Mouse (Mus musculus): Measurements from ENCODE around the gene Extl1. TPM values are rescaled to one million over a fixed set of nuclear protein-coding genes. Genes with fewer than 3 reads are reported as not detected.

Extl1 gene
- total RNA-seq, 2 experiments from 2014 or later, result 29.6 to 31.2 TPM

DNA sequence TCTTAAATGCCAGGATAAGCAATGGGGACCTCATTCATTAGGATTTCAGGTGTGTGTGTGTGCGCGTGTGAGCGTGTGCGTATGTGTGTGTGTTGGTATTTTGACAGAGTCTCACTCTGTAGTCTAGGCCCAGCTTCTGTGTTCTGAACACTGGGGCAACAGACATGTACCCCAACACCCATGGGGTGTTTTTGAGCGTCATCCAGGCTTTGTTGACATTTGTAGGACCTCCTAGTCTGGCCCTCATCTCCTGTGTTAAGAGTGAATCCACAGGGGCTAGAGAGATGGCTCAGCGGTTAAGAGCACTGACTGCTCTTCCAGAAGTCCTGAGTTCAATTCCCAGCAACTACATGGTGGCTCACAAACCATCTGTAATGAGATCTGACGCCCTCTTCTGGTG, 11.5 kb upstream of the Extl1 start:
- DNase-seq (ENCODE audit: extremely low spot score in 1 of 2, low spot score in 2 of 2), result no peak
- intact Hi-C loops (cut with DNase I), result no loop called here

DNA sequence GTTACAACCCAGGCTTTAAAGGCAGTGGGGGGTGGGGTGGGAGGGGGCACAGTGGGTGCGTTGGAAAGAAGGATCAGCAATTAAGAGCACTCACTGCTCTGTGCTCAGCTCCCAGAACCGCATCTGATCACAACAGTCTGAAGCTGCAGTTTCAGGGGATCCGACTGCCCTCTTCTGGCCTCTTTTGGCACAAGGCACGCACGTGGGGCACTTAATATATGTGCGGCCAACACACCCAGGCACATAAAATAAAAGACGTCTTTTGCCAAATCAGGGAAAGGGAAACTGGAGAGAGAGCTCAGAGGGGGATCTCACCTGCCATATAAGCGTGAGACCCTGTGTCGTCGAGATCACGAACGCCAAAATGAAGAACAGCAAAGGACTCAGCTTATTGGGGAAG, 9.4 kb upstream of the Extl1 start:
- DNase-seq (ENCODE audit: extremely low spot score in 1 of 2, low spot score in 2 of 2), result peak in 1 of 2 experiments; percentile 50
- intact Hi-C loops (cut with DNase I), result no loop called here

DNA sequence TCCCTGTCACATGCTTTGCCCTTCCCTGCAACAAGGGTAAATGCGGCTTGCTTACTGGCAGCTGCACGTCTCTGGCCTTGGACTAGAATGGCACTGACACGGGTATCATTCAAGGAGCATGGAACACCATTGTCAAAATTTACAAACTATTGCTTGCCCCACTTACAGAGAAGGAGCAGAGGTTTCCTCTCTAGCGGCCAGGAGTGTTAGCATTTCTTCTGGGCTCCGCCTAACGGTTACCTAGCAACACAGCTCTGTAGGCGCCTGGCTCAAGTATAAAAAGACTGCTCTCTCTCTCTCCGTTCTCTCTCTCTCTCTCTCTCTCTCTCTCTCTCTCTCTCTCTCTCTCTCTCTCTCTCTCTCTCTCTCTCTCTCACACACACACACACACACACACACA, 8.9 kb upstream of the Extl1 start:
- intact Hi-C loops (cut with DNase I), result no loop called here
- no peak for DNase-seq (ENCODE audit: extremely low spot score in 1 of 2, low spot score in 2 of 2)

DNA sequence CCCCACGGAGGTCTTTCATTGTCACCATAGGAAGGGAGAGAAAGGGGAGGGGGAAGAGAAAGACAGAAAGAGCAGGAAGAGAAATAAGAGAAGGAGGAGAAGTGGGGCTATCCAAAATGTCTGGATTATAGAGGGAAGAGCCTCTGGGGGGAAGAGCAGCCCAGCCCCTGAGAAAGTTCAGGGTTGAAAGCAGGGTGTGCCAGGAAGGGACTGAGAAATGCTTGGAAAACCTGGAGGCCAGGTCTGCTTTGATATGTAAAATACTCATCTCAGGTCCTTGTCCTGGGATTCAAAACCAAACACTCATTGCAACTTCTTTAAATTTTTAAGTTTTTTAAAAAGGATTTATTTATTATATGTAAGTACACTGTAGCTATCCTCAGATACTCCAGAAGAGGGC, 8.0 kb upstream of the Extl1 start:
- DNase-seq (ENCODE audit: extremely low spot score in 1 of 2, low spot score in 2 of 2), result no peak
- intact Hi-C loops (cut with DNase I), result no loop called here

DNA sequence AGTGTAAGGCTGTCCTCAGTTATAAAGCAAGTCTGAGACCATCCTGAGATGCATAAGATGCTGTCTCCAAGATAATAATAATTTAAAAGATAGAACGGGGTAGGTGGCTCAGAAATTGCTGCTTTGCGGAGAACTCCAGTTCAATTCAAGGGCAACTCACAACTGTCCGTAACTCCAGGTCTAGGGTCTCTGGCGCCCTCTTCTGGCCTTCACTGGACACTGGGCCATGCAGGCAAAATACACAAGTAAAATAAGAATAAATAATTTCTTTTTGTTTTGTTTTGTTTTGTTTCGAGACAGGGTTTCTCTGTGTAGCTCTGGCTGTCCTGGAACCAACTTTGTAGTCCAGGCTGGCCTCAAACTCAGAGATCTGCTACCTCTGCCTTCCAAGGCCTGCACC, 4.7 kb upstream of the Extl1 start:
- peak in 1 of 2 experiments; percentile 64 for DNase-seq (ENCODE audit: extremely low spot score in 1 of 2, low spot score in 2 of 2)
- intact Hi-C loops (cut with DNase I), result no loop called here

DNA sequence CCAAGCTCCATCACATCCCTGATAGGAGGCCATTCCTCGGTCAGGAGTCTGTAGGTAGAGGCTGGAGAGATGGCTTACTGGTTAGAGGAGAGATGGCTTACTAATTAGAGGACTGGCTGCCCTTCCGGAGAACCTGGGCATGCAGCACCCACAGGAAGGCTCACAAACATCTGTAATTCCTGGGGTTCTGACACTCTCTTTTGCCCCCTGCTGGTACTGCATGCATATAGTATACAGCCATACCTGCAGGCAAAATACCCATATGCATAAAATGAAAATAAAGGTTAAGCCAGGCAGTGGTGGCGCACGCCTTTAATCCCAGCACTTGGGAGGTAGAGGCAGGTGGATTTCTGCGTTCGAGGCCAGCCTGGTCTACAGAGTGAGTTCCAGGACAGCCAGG, 3.6 kb upstream of the Extl1 start:
- DNase-seq (ENCODE audit: extremely low spot score in 1 of 2, low spot score in 2 of 2), result no peak
- intact Hi-C loops (cut with DNase I), result no loop called here

DNA sequence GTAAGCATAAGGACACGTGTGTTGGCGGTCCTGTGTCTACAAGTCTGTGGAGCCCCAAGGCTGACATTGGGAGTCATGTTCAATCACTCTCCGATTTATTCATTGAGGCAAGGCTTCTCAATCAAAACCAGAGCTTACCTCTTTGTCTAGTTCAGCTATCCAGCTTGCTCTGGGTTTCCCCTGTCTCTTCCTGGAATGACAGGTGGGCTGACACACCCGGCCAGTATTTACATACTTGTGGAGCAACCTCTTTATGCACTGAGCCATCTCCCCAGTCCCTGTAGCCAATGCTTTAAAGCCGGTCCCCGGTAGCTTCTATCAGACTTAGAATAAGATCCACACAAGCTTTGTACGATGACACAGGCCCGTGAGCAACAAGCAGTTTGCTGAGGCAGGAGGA, 4.1 kb downstream of the Extl1 start:
- no peak for DNase-seq (ENCODE audit: extremely low spot score in 1 of 2, low spot score in 2 of 2)

DNA sequence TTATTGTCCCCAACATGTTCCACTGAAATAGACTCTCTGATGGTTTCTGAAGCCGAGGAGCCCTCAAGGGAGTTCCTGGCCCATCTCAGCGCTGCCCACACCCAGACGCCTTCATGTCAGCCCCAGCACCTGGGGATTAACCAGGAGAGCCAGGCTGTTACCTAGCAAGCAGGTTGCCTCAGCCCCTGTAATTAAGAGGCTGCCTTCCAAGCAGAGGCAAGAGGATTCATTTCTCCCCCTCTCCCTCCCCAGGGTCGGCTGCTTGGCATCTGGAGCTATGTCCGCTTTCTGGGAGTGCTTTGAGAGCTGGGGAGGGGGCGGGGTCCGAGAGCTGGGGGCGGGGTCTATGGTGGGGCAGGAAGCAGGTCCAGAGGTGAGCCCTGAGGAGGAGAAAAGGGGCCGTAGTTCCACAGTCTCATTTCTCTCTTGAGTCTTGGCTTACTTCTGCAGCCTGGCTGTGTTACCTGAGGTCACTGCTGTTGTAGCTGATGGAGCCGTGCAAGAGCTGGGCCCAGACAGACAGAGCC, 5.5 kb downstream of the Extl1 start:
- DNase-seq (ENCODE audit: extremely low spot score in 1 of 2, low spot score in 2 of 2), result no peak
- intact Hi-C loops (cut with DNase I), result no loop called here

More for the DNA sequence above, 4.1 kb downstream of the Extl1 start:
- intact Hi-C loops (cut with DNase I), result no loop called here

DNA sequence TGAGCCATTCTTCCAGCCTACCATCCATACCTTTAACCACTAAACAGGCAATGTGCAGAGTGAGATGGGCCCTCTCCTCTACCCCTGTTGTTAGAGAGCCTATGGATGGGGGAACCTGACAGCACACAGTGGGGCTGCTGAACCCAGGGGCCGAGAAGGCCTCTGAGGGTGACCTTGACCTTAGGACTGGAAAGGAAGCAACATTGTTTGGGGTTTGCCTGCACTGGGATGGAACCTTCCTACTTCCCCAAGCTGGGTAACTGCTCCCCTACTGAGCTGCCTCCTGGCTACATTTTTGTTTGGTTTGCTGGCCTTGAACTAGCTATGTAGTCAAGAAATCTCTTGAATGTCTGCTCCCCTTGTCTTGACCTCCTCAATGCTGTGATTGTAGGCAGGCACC, 9.3 kb downstream of the Extl1 start:
- intact Hi-C loops (cut with DNase I), result no loop called here
- no peak for DNase-seq (ENCODE audit: extremely low spot score in 1 of 2, low spot score in 2 of 2)

DNA sequence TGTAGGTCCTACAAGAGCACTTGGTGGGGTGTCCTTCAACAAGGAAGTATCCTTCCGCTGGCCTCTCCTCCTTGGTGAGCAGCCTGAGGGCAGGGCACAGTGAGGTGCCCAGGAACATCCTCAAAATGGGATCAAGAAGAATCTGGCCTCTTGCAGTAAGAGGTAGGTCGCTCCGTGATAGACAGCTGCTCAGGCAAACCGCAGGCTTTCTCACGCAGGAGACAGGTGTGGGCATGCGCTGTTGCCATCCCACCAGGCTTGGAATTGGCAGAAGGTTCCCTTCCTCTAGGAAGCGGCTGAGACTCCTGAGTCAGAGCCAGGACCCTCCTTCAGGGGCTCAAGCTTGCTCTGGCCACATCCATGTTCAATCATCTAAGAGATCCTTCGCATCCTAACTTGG, 10.4 kb downstream of the Extl1 start:
- intact Hi-C loops (cut with DNase I), result no loop called here
- DNase-seq (ENCODE audit: extremely low spot score in 1 of 2, low spot score in 2 of 2), result no peak

DNA sequence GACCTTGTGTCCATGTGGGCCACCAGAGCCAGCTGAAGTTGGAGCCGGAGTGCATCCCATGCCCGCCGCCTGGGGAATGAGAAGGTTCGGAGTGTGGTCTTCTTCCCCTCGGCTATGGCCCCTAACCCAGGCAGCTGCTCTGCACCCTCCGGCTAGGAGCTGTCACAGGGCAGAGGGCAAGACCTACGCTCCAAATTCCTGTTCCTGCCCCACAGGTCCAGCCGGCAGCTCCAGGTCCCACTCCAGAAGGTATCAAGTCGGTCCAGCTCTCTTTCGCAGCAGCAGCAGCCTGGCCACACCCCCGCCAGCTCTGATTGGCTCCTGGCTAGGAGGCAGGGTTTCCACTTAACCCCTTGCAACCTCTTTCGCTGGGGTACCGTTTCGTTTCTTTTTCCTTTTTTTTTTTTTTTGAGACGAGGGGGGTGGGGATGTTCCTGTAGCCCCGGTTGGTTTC, 11.3 kb downstream of the Extl1 start:
- intact Hi-C loops (cut with DNase I), result no loop called here

DNA sequence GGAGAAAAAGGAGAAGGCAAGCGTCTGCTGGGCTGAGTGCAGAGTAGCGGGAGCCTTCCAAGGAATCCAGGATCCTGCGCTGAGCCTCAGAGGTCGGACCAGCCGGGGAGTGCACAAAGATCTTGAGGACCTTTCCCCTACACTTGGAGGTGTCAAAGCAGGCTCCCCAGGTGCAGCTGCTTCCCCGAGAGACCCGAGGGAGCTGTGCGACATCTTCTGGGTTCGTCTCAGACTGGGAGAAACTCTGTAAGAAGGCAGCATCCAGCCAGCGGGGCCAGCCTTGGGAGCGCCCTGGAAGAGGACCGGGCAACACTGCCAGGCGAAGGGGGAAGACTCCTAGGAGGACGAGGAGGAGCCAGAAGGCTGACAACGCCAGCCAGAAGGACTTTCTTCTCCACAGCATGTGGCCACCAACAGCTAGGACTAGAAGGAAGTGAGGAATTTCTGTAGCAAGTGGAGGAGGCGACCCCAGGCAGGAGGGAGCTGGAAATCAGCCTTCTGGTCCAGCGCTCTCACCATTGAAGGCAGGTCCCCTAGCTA, 12.3 kb downstream of the Extl1 start:
- no peak for DNase-seq (ENCODE audit: extremely low spot score in 1 of 2, low spot score in 2 of 2)
- intact Hi-C loops (cut with DNase I), result no loop called here

More for the DNA sequence above, 11.3 kb downstream of the Extl1 start:
- DNase-seq (ENCODE audit: extremely low spot score in 1 of 2, low spot score in 2 of 2), result peak; percentile 73 to 91

DNA sequence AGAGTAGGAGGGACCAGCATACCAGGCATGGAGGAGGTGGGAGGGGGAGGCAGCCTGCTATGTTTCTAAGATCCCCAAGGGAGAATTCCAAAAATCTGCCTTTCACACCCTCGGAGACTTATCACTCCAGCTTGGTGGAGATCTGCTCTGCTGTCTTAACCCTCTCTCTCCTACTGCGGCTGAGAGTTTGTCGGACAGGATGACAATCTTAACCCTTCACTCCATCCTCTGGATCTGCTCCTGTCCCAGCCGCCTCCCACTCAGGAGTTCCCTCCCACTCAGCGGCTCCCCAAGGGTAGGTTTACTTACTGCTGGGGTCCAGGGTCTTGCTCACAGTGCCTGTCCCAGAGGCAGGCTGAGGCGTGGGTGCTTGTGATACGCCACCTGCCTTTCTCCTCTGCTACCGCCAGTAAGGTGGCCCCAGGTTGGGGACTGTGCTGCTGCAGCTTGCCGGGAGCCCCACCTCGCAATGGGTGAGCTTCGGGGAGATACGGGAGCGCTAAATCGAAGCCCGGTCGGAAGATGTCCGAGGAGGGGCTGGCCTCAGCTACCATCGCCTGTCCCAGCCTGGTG, 12.9 kb downstream of the Extl1 start:
- intact Hi-C loops (cut with DNase I), result no loop called here
- DNase-seq (ENCODE audit: extremely low spot score in 1 of 2, low spot score in 2 of 2), result no peak

DNA sequence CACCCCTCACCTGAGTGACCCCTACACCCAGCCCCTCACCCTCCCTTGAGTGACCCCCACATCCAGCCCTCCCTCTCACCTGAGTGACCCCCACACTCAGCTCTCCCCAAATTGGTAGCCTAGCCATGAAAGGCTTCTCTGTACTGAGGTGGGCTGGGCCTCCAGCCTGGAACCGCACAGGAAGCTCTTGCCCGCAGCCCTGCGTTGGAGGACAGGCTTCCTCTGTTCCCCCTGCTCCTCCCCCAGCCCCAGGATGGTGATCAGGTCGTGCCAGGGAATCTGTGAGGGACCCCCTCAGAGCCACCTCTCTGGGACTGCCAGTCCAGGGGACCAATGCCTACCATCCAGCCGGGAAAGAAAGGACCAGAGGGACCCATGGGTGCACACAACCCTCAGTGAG, 18.4 kb downstream of the Extl1 start:
- intact Hi-C loops (cut with DNase I), result no loop called here
- DNase-seq (ENCODE audit: extremely low spot score in 1 of 2, low spot score in 2 of 2), result no peak

DNA sequence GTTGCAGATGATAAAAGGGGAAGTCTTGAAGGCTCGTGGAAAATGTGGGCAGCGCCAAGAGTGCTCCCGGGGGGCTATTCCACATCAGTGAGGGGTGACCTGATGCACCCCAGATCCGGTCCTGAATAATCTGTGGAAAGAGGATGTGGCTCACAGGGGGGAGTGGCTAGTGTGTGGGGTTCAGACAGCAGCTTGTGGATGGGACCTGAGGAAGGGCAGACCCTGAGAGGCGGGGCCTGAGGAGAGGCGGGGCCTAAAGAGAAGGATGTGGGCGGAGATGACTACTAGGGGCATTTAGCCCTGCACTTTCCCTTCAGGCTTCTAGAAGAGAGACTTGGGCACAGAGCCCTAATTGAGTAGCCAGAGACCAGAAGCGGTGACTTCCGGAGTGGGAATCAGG, 21.1 kb downstream of the Extl1 start:
- peak in 1 of 2 experiments; percentile 61 for DNase-seq (ENCODE audit: extremely low spot score in 1 of 2, low spot score in 2 of 2)
- intact Hi-C loops (cut with DNase I), result no loop called here

DNA sequence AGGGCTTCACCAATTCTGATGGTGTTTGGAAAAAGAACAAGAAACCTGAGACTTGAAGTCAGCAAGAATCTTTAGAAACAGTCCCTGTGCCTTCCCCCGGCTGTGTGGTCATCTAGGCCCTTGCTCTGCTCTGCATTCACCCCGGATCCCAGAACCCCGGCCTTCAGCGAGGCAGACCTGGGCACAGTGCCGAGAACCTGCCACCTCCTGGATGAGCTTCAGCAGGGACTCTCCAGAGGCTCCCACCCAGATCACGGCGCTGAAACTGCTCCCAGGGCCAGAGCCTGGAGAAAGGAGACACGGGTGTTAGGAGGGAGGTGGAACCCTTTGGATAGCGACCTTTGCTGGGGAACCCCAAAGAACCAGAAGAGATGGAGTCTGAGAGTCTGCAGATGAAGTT, 21.5 kb downstream of the Extl1 start:
- intact Hi-C loops (cut with DNase I), result no loop called here
- DNase-seq (ENCODE audit: extremely low spot score in 1 of 2, low spot score in 2 of 2), result no peak

DNA sequence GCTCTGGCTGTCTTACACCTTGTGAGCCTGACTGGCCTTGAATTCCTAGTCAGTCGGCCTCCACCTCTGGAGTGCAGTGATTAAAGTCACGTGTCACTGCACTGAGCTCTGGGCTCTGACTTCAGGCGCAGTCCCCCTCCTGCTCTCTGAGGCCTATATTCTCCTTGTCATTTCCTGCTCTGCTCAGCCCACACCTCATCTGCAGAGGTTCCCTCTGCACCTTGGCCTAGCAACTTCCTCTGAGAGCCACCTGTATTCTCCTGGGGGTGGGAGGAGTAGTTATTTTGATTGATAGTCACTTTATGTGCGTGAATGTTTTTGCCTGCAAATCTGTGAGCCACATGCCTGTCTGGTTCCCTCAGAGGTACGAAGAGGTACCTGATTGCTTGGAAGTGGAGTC, 22.4 kb downstream of the Extl1 start:
- DNase-seq (ENCODE audit: extremely low spot score in 1 of 2, low spot score in 2 of 2), result no peak
- intact Hi-C loops (cut with DNase I), result no loop called here

DNA sequence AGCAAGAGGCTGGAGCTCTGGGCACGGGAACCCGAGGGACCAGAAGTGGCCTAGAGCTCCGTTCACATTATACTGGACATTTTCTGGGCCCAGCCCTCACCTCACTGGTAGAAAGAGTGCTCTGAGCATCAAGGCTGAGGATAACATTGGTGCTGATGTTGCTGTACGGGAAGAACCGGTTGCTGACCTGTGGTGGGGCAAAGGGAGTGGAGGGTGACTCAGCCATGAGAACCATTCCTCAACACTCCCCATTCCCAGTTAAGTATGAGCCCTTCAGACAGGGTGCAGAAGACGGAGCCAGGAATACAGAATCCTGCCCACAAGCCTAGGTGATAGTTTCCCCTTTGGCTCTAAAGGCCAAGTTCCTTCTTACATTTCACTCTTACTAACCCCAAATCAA, 24.0 kb downstream of the Extl1 start:
- no peak for DNase-seq (ENCODE audit: extremely low spot score in 1 of 2, low spot score in 2 of 2)
- intact Hi-C loops (cut with DNase I), result loop anchor here (5.0 to 10.0 kb wide), 2 partner anchors 65 to 107 kb away; partner anchors contain the start of gene Grrp1

DNA sequence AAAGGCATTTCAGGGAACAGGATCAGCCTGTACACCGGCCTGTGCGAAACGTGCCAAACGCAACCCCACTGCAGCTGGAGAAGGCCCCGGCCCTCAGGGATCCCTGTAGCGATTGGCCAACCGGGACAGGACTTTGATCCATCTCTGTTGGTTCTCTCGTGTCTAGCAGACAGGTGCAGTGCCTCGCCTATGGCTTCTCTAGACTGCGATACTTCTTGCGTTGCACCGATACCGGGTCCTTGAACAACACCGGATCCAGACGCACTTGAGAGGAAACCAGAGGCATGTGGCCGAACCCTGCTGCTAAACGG, 26.2 kb downstream of the Extl1 start:
- intact Hi-C loops (cut with DNase I), result loop anchor here (5.0 to 10.0 kb wide), 2 partner anchors 63 to 105 kb away; partner anchors contain the start of gene Grrp1
- DNase-seq (ENCODE audit: extremely low spot score in 1 of 2, low spot score in 2 of 2), result no peak

DNA sequence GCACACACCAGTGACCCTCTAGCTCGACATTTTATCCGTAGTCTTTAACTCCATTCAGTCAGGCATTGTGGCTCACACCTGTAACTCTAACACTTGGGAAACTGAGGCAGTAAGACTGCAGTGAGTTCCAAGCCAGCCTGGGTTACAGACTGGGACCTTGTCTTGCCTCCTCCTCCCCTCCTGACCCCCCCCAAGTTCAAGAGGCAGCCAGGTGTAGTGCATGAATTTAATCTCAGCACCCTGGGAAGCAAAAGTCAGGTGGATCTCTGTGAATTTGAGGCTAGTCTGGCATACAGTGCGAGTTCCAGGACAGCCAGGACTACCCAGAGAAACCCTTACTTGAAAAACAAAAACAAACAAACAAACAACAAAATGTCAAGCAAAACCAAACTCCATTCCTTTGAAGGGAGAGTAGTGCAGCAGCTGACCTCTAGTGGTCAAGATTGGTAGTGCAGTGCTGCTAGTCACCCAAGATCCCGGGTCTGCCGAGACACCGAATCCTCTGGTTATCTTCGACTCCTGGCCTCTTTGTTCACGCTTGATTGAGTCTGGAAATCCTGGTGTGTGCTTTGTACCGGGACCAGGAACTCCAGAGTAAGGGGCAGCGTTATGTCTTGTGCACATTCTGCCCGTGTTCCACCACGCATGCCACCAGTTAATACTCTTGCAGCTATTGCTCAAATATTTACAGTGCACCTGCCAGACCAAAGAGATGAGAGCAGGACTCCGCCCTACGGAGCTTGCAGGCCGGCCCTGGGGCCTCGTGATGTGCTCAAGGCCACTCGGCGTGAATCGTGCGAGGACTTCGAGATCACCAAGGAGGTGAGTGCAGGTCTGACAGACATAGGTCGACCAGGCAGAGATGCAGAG, 26.8 kb downstream of the Extl1 start:
- intact Hi-C loops (cut with DNase I), result loop anchor here (5.0 to 10.0 kb wide), 2 partner anchors 62 to 105 kb away; partner anchors contain the start of gene Grrp1
- peak; percentile 72 to 76 for DNase-seq (ENCODE audit: extremely low spot score in 1 of 2, low spot score in 2 of 2)

Data from left cerebral cortex, postnatal 10 days (tissue).